Mouse (Mus musculus) olfactory bulb, adult 2 months (tissue): Measurements from ENCODE around the gene Mroh8.

Experiments
- CTCF ChIP-seq: fragments of 200-500 bp; IDR thresholded peaks from 2 replicates; pipeline ENCODE4 v1.5.1; 2012; ENCODE audit warnings: low read depth, mild to moderate bottlenecking, low read length, moderate library complexity; ENCODE audit not compliant: insufficient read depth
- POLR2A ChIP-seq: fragments of 200-500 bp; IDR thresholded peaks from 2 replicates; pipeline ENCODE4 v1.6.1; 2012; ENCODE audit warnings: mild to moderate bottlenecking, low read depth, low read length, moderate library complexity; ENCODE audit not compliant: insufficient read depth

GRCm38 (mm10) chr2:157307715-157308265 is 28.4 kb upstream of the Mroh8 start:
- TF ChIP-seq CTCF (no peak), POLR2A (no peak)
